Mouse (Mus musculus) MEL (cell line): ENCODE results near the gene Ino80d. TPM values are rescaled to one million over a fixed set of nuclear protein-coding genes. Genes with fewer than 3 reads are reported as not detected.
A peak's percentile ranks its signal among the peaks of the same experiment; 100 is the strongest.

Experiments used
- DNase-seq: peaks from one replicate; pipeline ENCODE4 v3.0.0; 2011; ENCODE audit warnings: low read depth, low spot score
- H3K27ac ChIP-seq: 2 replicates; pipeline ENCODE4 v1.5.1; 2012; ENCODE audit warnings: low read depth, mild to moderate bottlenecking, control low read depth, low read length, moderate library complexity; ENCODE audit not compliant: control insufficient read depth
- H3K27me3 ChIP-seq, 2 experiments: fragments of 150-350 bp in 1 of 2; sonication (generic) in 1 of 2; 2 replicates each; pipeline ENCODE4 v1.6.1; 2012; ENCODE audit warnings: low read length in 2 of 2, mild to moderate bottlenecking in 2 of 2, improper control_type of control experiment in 1 of 2, moderate library complexity in 1 of 2; ENCODE audit not compliant: insufficient read depth in 2 of 2, control insufficient read depth in 1 of 2
- H3K36me3 ChIP-seq, 2 experiments: 2 replicates each; pipeline ENCODE4 v1.6.1; 2012 to 2014; ENCODE audit warnings: low read length in 2 of 2, improper control_type of control experiment in 1 of 2, inconsistent platforms in 1 of 2, mild to moderate bottlenecking in 1 of 2; ENCODE audit not compliant: insufficient read depth in 2 of 2, control insufficient read depth in 1 of 2
- H3K4me1 ChIP-seq, 2 experiments: fragments of 150-350 bp in 1 of 2; sonication (generic) in 1 of 2; 2 replicates each; pipeline ENCODE4 v1.6.1; 2012; ENCODE audit warnings: low read length in 2 of 2, improper control_type of control experiment in 1 of 2, mild to moderate bottlenecking in 1 of 2; ENCODE audit not compliant: insufficient read depth in 2 of 2, control insufficient read depth in 1 of 2
- H3K4me3 ChIP-seq, 2 experiments: fragments of 150-350 bp in 1 of 2; sonication (generic) in 1 of 2; 2 replicates each; pipeline ENCODE4 v1.5.1; 2012; ENCODE audit warnings: low read depth in 2 of 2, low read length in 2 of 2, mild to moderate bottlenecking in 2 of 2, moderate library complexity in 2 of 2, control low read depth in 1 of 2, improper control_type of control experiment in 1 of 2; ENCODE audit not compliant: control insufficient read depth in 1 of 2, insufficient read depth in 1 of 2
- H3K79me2 ChIP-seq: 2 replicates; pipeline ENCODE4 v1.6.1; 2012; ENCODE audit warnings: mild to moderate bottlenecking, low read length, moderate library complexity; ENCODE audit not compliant: control insufficient read depth, poor library complexity, insufficient read depth
- H3K9ac ChIP-seq: 2 replicates; pipeline ENCODE4 v1.6.1; 2012; ENCODE audit warnings: low read depth, mild to moderate bottlenecking, control low read depth, low read length, moderate library complexity; ENCODE audit not compliant: control insufficient read depth, poor library complexity, severe bottlenecking
- H3K9me3 ChIP-seq: fragments of 150-350 bp; sonication (generic); replicated peaks from 2 replicates; pipeline ENCODE4 v1.6.1; 2012; ENCODE audit warnings: mild to moderate bottlenecking, low read length, improper control_type of control experiment, moderate library complexity; ENCODE audit not compliant: insufficient read depth
- BHLHE40 ChIP-seq: IDR thresholded peaks from 2 replicates; pipeline ENCODE4 v1.6.1; 2012; ENCODE audit warnings: low read depth, mild to moderate bottlenecking, inconsistent platforms, low read length, improper control_type of control experiment, borderline replicate concordance
- CHD1 ChIP-seq: IDR thresholded peaks from 2 replicates; pipeline ENCODE4 v1.6.1; 2012; ENCODE audit warnings: low read depth, mild to moderate bottlenecking, inconsistent platforms, low read length, improper control_type of control experiment
- CTCF ChIP-seq, 3 experiments: IDR thresholded peaks in 2 of 3; conservative IDR thresholded peaks in 1 of 3; 2 replicates each; pipeline ENCODE4 v1.5.1; 2011 to 2012; ENCODE audit warnings: low read length in 3 of 3, low read depth in 2 of 3, mild to moderate bottlenecking in 2 of 3, improper control_type of control experiment in 1 of 3, inconsistent platforms in 1 of 3, mixed read lengths in 1 of 3, moderate library complexity in 1 of 3; ENCODE audit not compliant: control insufficient read depth in 1 of 3, insufficient read depth in 1 of 3, poor library complexity in 1 of 3, severe bottlenecking in 1 of 3
- E2F4 ChIP-seq: IDR thresholded peaks from 2 replicates; pipeline ENCODE4 v1.6.1; 2011; ENCODE audit warnings: low read depth, low read length, improper control_type of control experiment, borderline replicate concordance
- ELF1 ChIP-seq: IDR thresholded peaks from 2 replicates; pipeline ENCODE4 v1.6.1; 2014; ENCODE audit warnings: low read depth, mild to moderate bottlenecking, inconsistent platforms, low read length, improper control_type of control experiment, moderate library complexity
- ETS1 ChIP-seq: IDR thresholded peaks from 2 replicates; pipeline ENCODE4 v1.6.1; 2012; ENCODE audit warnings: low read depth, mild to moderate bottlenecking, inconsistent platforms, low read length, improper control_type of control experiment, moderate library complexity
- KAT2A ChIP-seq: conservative IDR thresholded peaks from 2 replicates; pipeline ENCODE4 v1.6.1; 2012; ENCODE audit warnings: low read depth, low read length, improper control_type of control experiment, inconsistent platforms
- MAFK ChIP-seq: IDR thresholded peaks from 2 replicates; pipeline ENCODE4 v1.6.1; 2011; ENCODE audit warnings: low read depth, mild to moderate bottlenecking, low read length, improper control_type of control experiment, borderline replicate concordance
- MAX ChIP-seq: IDR thresholded peaks from 2 replicates; pipeline ENCODE4 v1.6.1; 2011; ENCODE audit warnings: low read length, improper control_type of control experiment
- MAZ ChIP-seq: IDR thresholded peaks from 2 replicates; pipeline ENCODE4 v1.6.1; 2012; ENCODE audit warnings: low read depth, mild to moderate bottlenecking, inconsistent platforms, low read length, improper control_type of control experiment
- MXI1 ChIP-seq: IDR thresholded peaks from 2 replicates; pipeline ENCODE4 v1.6.1; 2011; ENCODE audit warnings: mild to moderate bottlenecking, low read depth, low read length, improper control_type of control experiment
- MYC ChIP-seq: IDR thresholded peaks from 2 replicates; pipeline ENCODE4 v1.6.1; 2011; ENCODE audit warnings: low read depth, mild to moderate bottlenecking, low read length, improper control_type of control experiment, moderate library complexity
- NRF1 ChIP-seq: IDR thresholded peaks from 2 replicates; pipeline ENCODE4 v1.6.1; 2014; ENCODE audit warnings: low read depth, mild to moderate bottlenecking, inconsistent platforms, low read length, improper control_type of control experiment, moderate library complexity; ENCODE audit not compliant: poor library complexity, insufficient read depth, severe bottlenecking
- RAD21 ChIP-seq: IDR thresholded peaks from 2 replicates; pipeline ENCODE4 v1.6.1; 2011; ENCODE audit warnings: mild to moderate bottlenecking, low read depth, low read length, improper control_type of control experiment
- SIN3A ChIP-seq: IDR thresholded peaks from 2 replicates; pipeline ENCODE4 v1.6.1; 2012; ENCODE audit warnings: low read length, improper control_type of control experiment, inconsistent platforms
- SMC3 ChIP-seq: IDR thresholded peaks from 2 replicates; pipeline ENCODE4 v1.6.1; 2011; ENCODE audit warnings: low read depth, low read length, improper control_type of control experiment
- TBP ChIP-seq: IDR thresholded peaks from 2 replicates; pipeline ENCODE4 v1.8.0; 2011; ENCODE audit warnings: low read depth, low read length, improper control_type of control experiment
- USF1 ChIP-seq: IDR thresholded peaks from 2 replicates; pipeline ENCODE4 v1.6.1; 2014; ENCODE audit warnings: low read depth, mild to moderate bottlenecking, inconsistent platforms, low read length, improper control_type of control experiment, moderate library complexity
- USF2 ChIP-seq, 2 experiments: IDR thresholded peaks; 2 replicates each; pipeline ENCODE4 v1.6.1; 2011 to 2012; ENCODE audit warnings: improper control_type of control experiment in 2 of 2, low read length in 2 of 2, borderline replicate concordance in 1 of 2, inconsistent platforms in 1 of 2, low read depth in 1 of 2, mild to moderate bottlenecking in 1 of 2; ENCODE audit not compliant: insufficient read depth in 1 of 2
- ZC3H11A ChIP-seq: IDR thresholded peaks from 2 replicates; pipeline ENCODE4 v1.6.1; 2012; ENCODE audit warnings: low read depth, mild to moderate bottlenecking, inconsistent platforms, low read length, improper control_type of control experiment
- polyA plus RNA-seq, 2 experiments: library from polyadenylated mRNA; stranded (reverse) in 1 of 2; unstranded in 1 of 2; fragments of >175 nt in 1 of 2; fragments of >200 nt in 1 of 2; gene quantifications; 2 replicates each; pipeline versions ENCODE4 v1.2.1 to v1.2.4; 2012; ENCODE audit warnings: low replicate concordance in 2 of 2, low read depth in 1 of 2; ENCODE audit not compliant: insufficient read length in 2 of 2, insufficient read depth in 1 of 2, missing spikeins in 1 of 2
- total RNA-seq: library from RNA; depleted of rRNA; stranded (reverse); fragments of 300-350 nt; gene quantifications from 2 replicates; pipeline ENCODE4 v1.2.3, GENCODE M21; 2012

Ino80d gene
- total and polyA plus RNA-seq, 3 experiments = 4.0 to 5.8 TPM; not detected in 1

- H3K4me3 ChIP-seq = no peak overlapping the region
- peak; percentile 49 for DNase-seq
- H3K4me1 ChIP-seq = no peaks in the 10 kb centered on the region
- TF ChIP-seq MAX (no peak), USF2 (IDR thresholded peaks at IDR 0.05; ENCODE audit: borderline replicate concordance in 1 of 2, insufficient read depth in 1 of 2, low read depth in 1 of 2, low read length in 2 of 2) (no peak), BHLHE40 (peak; percentile 57; the same call in 1 of the 2 replicates), NRF1 (no peak), ETS1 (no peak), ELF1 (no peak), KAT2A (no peak), SMC3 (peak; percentile 70), RAD21 (peak; percentile 65), MXI1 (no peak), E2F4 (no peak), MAZ (no peak), MAFK (no peak), CHD1 (no peak), SIN3A (no peak), ZC3H11A (peak; percentile 34), CTCF (IDR thresholded peaks at IDR 0.05 in 2 of 3, conservative IDR thresholded peaks at IDR 0.05 in 1 of 3; ENCODE audit: control insufficient read depth in 1 of 3, insufficient read depth in 1 of 3, low read depth in 2 of 3, low read length in 3 of 3, poor library complexity in 1 of 3, severe bottlenecking in 1 of 3) (peak; percentile 65 to 69 (median 69)), USF1 (peak; percentile 42), TBP (no peak)
- no peaks in the 10 kb centered on the region for H3K27me3 ChIP-seq
- H3K27ac ChIP-seq = no peak overlapping the region
- H3K79me2 ChIP-seq = no peaks in the 10 kb centered on the region
- H3K9ac ChIP-seq = no peak overlapping the region
- no peaks in the 10 kb centered on the region for H3K9me3 ChIP-seq
- no peaks in the 10 kb centered on the region for H3K36me3 ChIP-seq
These were observed 128.2 kb downstream of the Ino80d start for GRCm38 (mm10) chr1:62986267-62986666.

- no peaks in the 10 kb centered on the region for H3K36me3 ChIP-seq
- no peaks in the 10 kb centered on the region for H3K9me3 ChIP-seq
- no peaks in the 10 kb centered on the region for H3K4me1 ChIP-seq
- no peaks in the 10 kb centered on the region for H3K79me2 ChIP-seq
- H3K27me3 ChIP-seq = no peaks in the 10 kb centered on the region
- TF ChIP-seq CTCF (IDR thresholded peaks at IDR 0.05 in 2 of 3, conservative IDR thresholded peaks at IDR 0.05 in 1 of 3; ENCODE audit: control insufficient read depth in 1 of 3, insufficient read depth in 1 of 3, low read depth in 2 of 3, low read length in 3 of 3, poor library complexity in 1 of 3, severe bottlenecking in 1 of 3) (peak; percentile 7 to 25 (median 19); a peak in 3 of 6 replicates), MAX (no peak), SIN3A (no peak), MYC (no peak)
- TF ChIP-seq, all 39 proteins: peak for 1
- Histone ChIP-seq H3K9ac (no peak overlapping the region), H3K4me3 (no peak overlapping the region), H3K27ac (no peak overlapping the region)
- DNase-seq = peak; percentile 4
These were observed 129.9 kb downstream of the Ino80d start for GRCm38 (mm10) chr1:62984566-62984965.
